Mouse (Mus musculus) embryonic fibroblast, embryonic 13.5 days (primary cell): ENCODE measurements around the gene Zdhhc22.

Source experiments
- CTCF ChIP-seq: IDR thresholded peaks from 2 replicates; pipeline ENCODE4 v1.5.1; 2011; ENCODE audit warnings: mild to moderate bottlenecking, control low read depth, low read length, moderate library complexity, borderline replicate concordance; ENCODE audit not compliant: insufficient read depth
- POLR2A ChIP-seq: IDR thresholded peaks from 2 replicates; pipeline ENCODE4 v1.6.1; 2011; ENCODE audit warnings: low read depth, mild to moderate bottlenecking, control low read depth, low read length, moderate library complexity

- no peak for TF ChIP-seq CTCF
- no peak for TF ChIP-seq POLR2A
Observed at GRCm38 (mm10) chr12:87027391-87027790, 37.2 kb upstream of the Zdhhc22 start.
